Mouse (Mus musculus) bone marrow, adult 2 months (tissue): ENCODE results near the gene Asxl2. TPM values are rescaled to one million over a fixed set of nuclear protein-coding genes. Genes with fewer than 3 reads are reported as not detected.
"Not testable (repeated sequence)": the region's sequence is repeated elsewhere in the genome, so short reads cannot be mapped to it uniquely, and the experiment has no call there.

Source experiments
- H3K27ac ChIP-seq: fragments of 200-500 bp; 2 replicates; pipeline ENCODE4 v1.5.1; 2012; ENCODE audit warnings: low read depth, mild to moderate bottlenecking, control low read depth, inconsistent platforms, low read length; ENCODE audit not compliant: control insufficient read depth, poor library complexity, insufficient read depth
- H3K4me1 ChIP-seq: fragments of 200-500 bp; 2 replicates; pipeline ENCODE4 v1.6.1; 2011; ENCODE audit warnings: low read length; ENCODE audit not compliant: control insufficient read depth, insufficient read depth
- H3K4me3 ChIP-seq: fragments of 200-500 bp; replicated peaks from 2 replicates; pipeline ENCODE3; 2011; ENCODE audit warnings: mild to moderate bottlenecking, low read depth, low read length, control low read depth; ENCODE audit not compliant: control insufficient read depth
- CTCF ChIP-seq: fragments of 200-500 bp; IDR thresholded peaks from 2 replicates; pipeline ENCODE4 v1.5.1; 2011; ENCODE audit warnings: low read length, control low read depth; ENCODE audit not compliant: control insufficient read depth, insufficient read depth
- POLR2A ChIP-seq: fragments of 200-500 bp; IDR thresholded peaks from 2 replicates; pipeline ENCODE4 v1.6.1; 2011; ENCODE audit warnings: low read depth, mild to moderate bottlenecking, control low read depth, low read length, borderline replicate concordance; ENCODE audit not compliant: control insufficient read depth
- WGBS: fragments of 180-500 bp; shearing (Covaris S2); methylation state at CpG from one replicate; pipeline ENCODE4 v1.1.7; 2018; 5-methylcytosine and 5-hydroxymethylcytosine counted together
- polyA plus RNA-seq: library from polyadenylated mRNA; stranded (reverse); fragments of >200 nt; gene quantifications from 2 replicates; pipeline ENCODE4 v1.2.4, GENCODE M21; 2011; ENCODE audit warnings: low replicate concordance; ENCODE audit not compliant: missing spikeins, insufficient read depth, insufficient read length

Asxl2 gene
- polyA plus RNA-seq, 1 experiment = 19.3 TPM

DNA sequence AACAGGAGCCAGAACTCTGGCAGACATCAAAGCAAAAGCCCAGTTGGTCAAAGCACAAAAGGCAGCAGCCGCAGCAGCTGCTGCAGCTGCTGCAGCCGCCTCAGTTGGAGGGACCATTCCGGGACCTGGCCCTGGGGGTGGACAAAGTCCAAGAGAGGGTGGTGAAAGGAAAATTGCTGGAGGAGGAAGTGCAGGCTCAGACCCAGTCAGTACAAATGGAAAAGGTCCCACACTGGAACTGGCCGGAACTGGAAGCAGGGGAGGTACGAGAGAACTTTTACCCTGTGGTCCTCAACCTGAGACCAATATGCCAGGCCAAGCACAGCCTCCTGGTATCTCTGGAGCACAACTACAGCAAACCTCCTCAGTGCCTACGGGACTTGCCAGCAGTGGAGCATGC lies 73.4 kb downstream of the Asxl2 start:
- WGBS = 93% methylated on average over 6 of the region's 6 CpGs
- H3K4me3 ChIP-seq = no peak overlapping the region
- TF ChIP-seq CTCF (no peak), POLR2A (no peak)
- H3K27ac ChIP-seq = no peak overlapping the region
- no peaks in the 10 kb centered on the region for H3K4me1 ChIP-seq

- TF ChIP-seq CTCF = no peak
- no peak for TF ChIP-seq POLR2A
Observed at GRCm38 (mm10) chr12:3518665-3519297, 92.1 kb downstream of the Asxl2 start.

DNA sequence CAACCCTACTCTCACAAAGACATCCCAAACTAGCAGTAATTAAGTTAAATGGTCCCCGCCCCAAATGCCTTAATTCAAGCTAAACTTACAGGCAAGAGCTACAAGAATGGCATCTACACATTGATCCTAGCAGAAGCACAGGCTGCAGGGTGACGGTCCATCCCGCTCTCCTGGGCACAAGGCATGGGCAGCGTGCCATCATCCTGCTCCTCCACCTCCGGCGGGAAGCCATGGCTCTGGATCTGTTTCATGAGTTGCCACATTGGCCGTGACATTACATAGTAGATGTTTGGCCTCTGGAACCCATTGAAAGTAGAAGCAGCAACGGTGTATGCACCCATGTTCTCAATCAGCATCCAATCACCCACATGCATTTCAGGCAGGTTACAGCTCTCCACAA lies 95.1 kb downstream of the Asxl2 start:
- H3K27ac ChIP-seq, H3K4me3 ChIP-seq, H3K4me1 ChIP-seq: not testable (repeated sequence)
- whole genome bisulfite sequencing = 83% methylated on average over 8 of the region's 8 CpGs

More at GRCm38 (mm10) chr12:3518665-3519297, 92.1 kb downstream of the Asxl2 start:
- Histone ChIP-seq H3K4me3 (no peak overlapping the region), H3K27ac (no peak overlapping the region), H3K4me1 (no peaks in the 10 kb centered on the region)
- 79% methylated on average over 4 of the region's 4 CpGs for WGBS

DNA sequence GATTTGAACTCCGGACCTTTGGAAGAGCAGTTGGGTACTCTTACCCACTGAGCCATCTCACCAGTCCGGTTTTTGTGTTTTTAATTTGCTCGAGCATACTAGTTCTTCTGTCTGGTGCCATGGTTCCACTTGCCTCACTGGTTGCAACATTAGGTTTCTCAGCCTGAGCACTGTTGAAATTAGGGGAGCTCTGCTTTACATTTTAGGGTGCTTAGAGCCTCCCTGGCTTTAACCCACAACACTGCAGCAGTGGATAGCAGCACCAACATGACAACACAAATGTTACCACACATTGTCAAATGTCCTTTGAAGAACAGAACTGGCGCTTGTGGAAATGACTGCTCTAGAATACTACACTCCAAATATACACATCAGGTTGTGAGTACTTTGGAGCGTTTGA lies 98.9 kb downstream of the Asxl2 start:
- Histone ChIP-seq H3K4me1 (peaks cover 1% of the 10 kb centered on the region; the same call in 1 of the 2 replicates), H3K4me3 (no peak overlapping the region), H3K27ac (no peak overlapping the region)
- TF ChIP-seq CTCF (no peak), POLR2A (no peak)
- 66% methylated on average over 5 of the region's 5 CpGs for WGBS

- H3K4me3 ChIP-seq, H3K4me1 ChIP-seq, H3K27ac ChIP-seq: not testable (repeated sequence)
- 97% methylated on average over 1 of the region's 1 CpGs for WGBS
Observed at GRCm38 (mm10) chr12:3535446-3535845, 108.8 kb downstream of the Asxl2 start.

- H3K4me3 ChIP-seq = no peak overlapping the region
- H3K27ac ChIP-seq = no peak overlapping the region
- no peak for TF ChIP-seq CTCF
- no peak for TF ChIP-seq POLR2A
- WGBS = 67% methylated on average over 3 of the region's 3 CpGs
- H3K4me1 ChIP-seq = no peaks in the 10 kb centered on the region
Observed at GRCm38 (mm10) chr12:3537616-3538015, 111.0 kb downstream of the Asxl2 start.

GRCm38 (mm10) chr12:3538036-3538435 lies 111.4 kb downstream of the Asxl2 start:
- H3K4me3 ChIP-seq = no peak overlapping the region
- whole genome bisulfite sequencing = 64% methylated on average over 1 of the region's 1 CpGs
- H3K4me1 ChIP-seq = no peaks in the 10 kb centered on the region
- TF ChIP-seq POLR2A = no peak
- TF ChIP-seq CTCF = no peak
- H3K27ac ChIP-seq = no peak overlapping the region

GRCm38 (mm10) chr12:3539605-3540004 lies 112.9 kb downstream of the Asxl2 start:
- 53% methylated on average over 2 of the region's 2 CpGs for WGBS
- no peak overlapping the region for H3K4me3 ChIP-seq
- no peak overlapping the region for H3K27ac ChIP-seq
- no peak for TF ChIP-seq POLR2A
- TF ChIP-seq CTCF = no peak
- no peaks in the 10 kb centered on the region for H3K4me1 ChIP-seq

DNA sequence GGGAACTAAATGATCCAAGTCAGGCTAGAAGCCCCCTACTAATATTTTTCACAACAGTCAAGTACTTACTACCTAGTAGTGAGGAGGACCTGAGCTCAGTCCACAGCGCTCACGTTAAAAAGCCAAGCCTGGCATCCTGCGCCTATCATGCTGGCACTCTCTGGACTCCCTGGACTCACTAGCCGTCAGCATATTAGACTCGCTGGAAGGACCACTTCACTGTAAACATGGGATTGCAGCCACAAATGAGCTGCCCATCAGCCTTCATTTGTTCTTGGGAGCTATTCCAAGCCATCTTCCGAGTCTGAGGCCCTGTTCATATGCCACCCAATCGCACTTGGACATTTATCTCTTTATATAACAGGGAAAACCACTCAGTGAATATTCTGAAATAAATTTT lies 114.2 kb downstream of the Asxl2 start:
- 83% methylated on average over 7 of the region's 7 CpGs for WGBS
- no peak for TF ChIP-seq CTCF
- no peak for TF ChIP-seq POLR2A

GRCm38 (mm10) chr12:3545451-3545850 lies 118.8 kb downstream of the Asxl2 start:
- 30% methylated on average over 3 of the region's 3 CpGs for WGBS
- Histone ChIP-seq H3K4me3 (no peak overlapping the region), H3K27ac (no peak overlapping the region), H3K4me1 (no peaks in the 10 kb centered on the region; the same call in 1 of the 2 replicates)
- TF ChIP-seq CTCF (no peak), POLR2A (no peak)

More for the DNA sequence above, 114.2 kb downstream of the Asxl2 start:
- no peak overlapping the region for H3K4me3 ChIP-seq
- no peaks in the 10 kb centered on the region for H3K4me1 ChIP-seq
- H3K27ac ChIP-seq = no peak overlapping the region
